Mouse (Mus musculus): ENCODE measurements around the gene Slc12a4. TPM values are rescaled to one million over a fixed set of nuclear protein-coding genes. Genes with fewer than 3 reads are reported as not detected.
"Not testable (repeated sequence)": the region's sequence is repeated elsewhere in the genome, so short reads cannot be mapped to it uniquely, and the experiment has no call there.

Gene Slc12a4
- 6.8 and 8.0 TPM in 2 replicates for polyA plus RNA-seq (2015; fragmentation: Nextera tagmentation; extraction: Ambion mirVana)

GRCm38 (mm10) chr8:105965905-105966341 lies at the start of gene Slc12a4:
TSS of gene Slc12a4 (minus strand) at chr8:105966097.
- Histone ChIP-seq H3K27me3 (replicated peaks; ENCODE audit: control insufficient read depth, insufficient read depth, low read length) (peaks cover 8% of the 10 kb centered on the region; the same call in 1 of the 2 replicates), H3K9ac (ENCODE audit: low read depth, low read length) (peak within 1 kb of the TSS; percentile 58), H3K9me3 (ENCODE audit: control insufficient read depth) (no peaks in the 10 kb centered on the region), H3K36me3 (ENCODE audit: control insufficient read depth, insufficient read depth) (no peaks in the 10 kb centered on the region), H3K4me1 (replicated peaks; ENCODE audit: control insufficient read depth, insufficient read depth, low read length) (no peaks in the 10 kb centered on the region), H3K4me2 (replicated peaks; ENCODE audit: low read depth) (peak within 1 kb of the TSS; percentile 80), H3K4me3 (ENCODE audit: low read depth, low read length) (peak within 1 kb of the TSS; percentile 62), H3K27ac (ENCODE audit: low read depth, low read length) (peak within 1 kb of the TSS; percentile 74)
- WGBS = under 1% methylated on average over 41 of the region's 47 CpGs
- peak; percentile 69 for ATAC-seq
- no peak for TF ChIP-seq CTCF (IDR thresholded peaks at IDR 0.05; ENCODE audit: low read depth)

GRCm38 (mm10) chr8:106012203-106012602 lies 46.3 kb upstream of the Slc12a4 start:
- not testable (repeated sequence) for H3K4me1 ChIP-seq (replicated peaks; ENCODE audit: control insufficient read depth, insufficient read depth, low read length); H3K9ac ChIP-seq (ENCODE audit: low read depth, low read length); ATAC-seq; H3K9me3 ChIP-seq (ENCODE audit: control insufficient read depth); H3K36me3 ChIP-seq (ENCODE audit: control insufficient read depth, insufficient read depth); H3K27me3 ChIP-seq (replicated peaks; ENCODE audit: control insufficient read depth, insufficient read depth, low read length)
- H3K4me3 ChIP-seq (ENCODE audit: low read depth, low read length) = peak overlapping the region; percentile 90; the same call in 1 of the 2 replicates
- WGBS = 75% methylated on average over 8 of the region's 8 CpGs
- peak overlapping the region; percentile 96 for H3K4me2 ChIP-seq (replicated peaks; ENCODE audit: low read depth)
- H3K27ac ChIP-seq (ENCODE audit: low read depth, low read length) = peak overlapping the region; percentile 74; the same call in 1 of the 2 replicates

- peak within 1 kb of the TSS; percentile 96 for H3K4me2 ChIP-seq (replicated peaks; ENCODE audit: low read depth)
- no peaks in the 10 kb centered on the region for H3K9me3 ChIP-seq (ENCODE audit: control insufficient read depth)
- H3K36me3 ChIP-seq (ENCODE audit: control insufficient read depth, insufficient read depth) = peaks cover 6% of the 10 kb centered on the region; the same call in 1 of the 2 replicates
- ATAC-seq = peak; percentile 75
- no peaks in the 10 kb centered on the region for H3K27me3 ChIP-seq (replicated peaks; ENCODE audit: control insufficient read depth, insufficient read depth, low read length)
- peak within 1 kb of the TSS; percentile 90 for H3K4me3 ChIP-seq (ENCODE audit: low read depth, low read length)
- peak within 1 kb of the TSS; percentile 91 for H3K9ac ChIP-seq (ENCODE audit: low read depth, low read length)
- 1% methylated on average over 6 of the region's 6 CpGs for WGBS
- no peak for TF ChIP-seq CTCF (IDR thresholded peaks at IDR 0.05; ENCODE audit: low read depth)
- peaks cover 5% of the 10 kb centered on the region; the same call in 1 of the 2 replicates for H3K4me1 ChIP-seq (replicated peaks; ENCODE audit: control insufficient read depth, insufficient read depth, low read length)
- peak within 1 kb of the TSS; percentile 74 for H3K27ac ChIP-seq (ENCODE audit: low read depth, low read length)
Measured at GRCm38 (mm10) chr8:106011643-106011986, 45.7 kb upstream of the Slc12a4 start, which contains the start of gene Ddx28. TSS of gene Ddx28 (minus strand) at chr8:106011882.

GRCm38 (mm10) chr8:106010748-106011642 lies 45.1 kb upstream of the Slc12a4 start:
- Histone ChIP-seq H3K4me1 (replicated peaks; ENCODE audit: control insufficient read depth, insufficient read depth, low read length) (peaks cover 5% of the 10 kb centered on the region; the same call in 1 of the 2 replicates), H3K9ac (ENCODE audit: low read depth, low read length) (peak overlapping the region; percentile 91), H3K9me3 (ENCODE audit: control insufficient read depth) (no peaks in the 10 kb centered on the region), H3K4me2 (replicated peaks; ENCODE audit: low read depth) (peak overlapping the region; percentile 96), H3K4me3 (ENCODE audit: low read depth, low read length) (peak overlapping the region; percentile 90), H3K27me3 (replicated peaks; ENCODE audit: control insufficient read depth, insufficient read depth, low read length) (no peaks in the 10 kb centered on the region), H3K27ac (ENCODE audit: low read depth, low read length) (peak overlapping the region; percentile 74), H3K36me3 (ENCODE audit: control insufficient read depth, insufficient read depth) (peaks cover 4% of the 10 kb centered on the region; the same call in 1 of the 2 replicates)
- ATAC-seq = peak; percentile 96
- peak; percentile 29 for TF ChIP-seq CTCF (IDR thresholded peaks at IDR 0.05; ENCODE audit: low read depth)
- under 1% methylated on average over 74 of the region's 74 CpGs for WGBS

- not testable (repeated sequence) for H3K27me3 ChIP-seq (replicated peaks; ENCODE audit: control insufficient read depth, insufficient read depth, low read length); H3K9ac ChIP-seq (ENCODE audit: low read depth, low read length); H3K36me3 ChIP-seq (ENCODE audit: control insufficient read depth, insufficient read depth); H3K27ac ChIP-seq (ENCODE audit: low read depth, low read length); H3K4me3 ChIP-seq (ENCODE audit: low read depth, low read length); H3K4me1 ChIP-seq (replicated peaks; ENCODE audit: control insufficient read depth, insufficient read depth, low read length); H3K4me2 ChIP-seq (replicated peaks; ENCODE audit: low read depth); ATAC-seq; H3K9me3 ChIP-seq (ENCODE audit: control insufficient read depth)
- 72% methylated on average over 3 of the region's 3 CpGs for WGBS
- peak; percentile 21; the same call in 1 of the 2 replicates for TF ChIP-seq CTCF (IDR thresholded peaks at IDR 0.05; ENCODE audit: low read depth)
Measured at GRCm38 (mm10) chr8:106007891-106008290, 42.0 kb upstream of the Slc12a4 start.

GRCm38 (mm10) chr8:106007135-106007534 lies 41.2 kb upstream of the Slc12a4 start:
- H3K4me1 ChIP-seq (replicated peaks; ENCODE audit: control insufficient read depth, insufficient read depth, low read length) = peaks cover 5% of the 10 kb centered on the region; the same call in 1 of the 2 replicates
- no peak overlapping the region for H3K27ac ChIP-seq (ENCODE audit: low read depth, low read length)
- WGBS = 60% methylated on average over 3 of the region's 3 CpGs
- no peak overlapping the region for H3K9ac ChIP-seq (ENCODE audit: low read depth, low read length)
- ATAC-seq = no peak
- H3K9me3 ChIP-seq (ENCODE audit: control insufficient read depth) = no peaks in the 10 kb centered on the region
- H3K36me3 ChIP-seq (ENCODE audit: control insufficient read depth, insufficient read depth) = no peaks in the 10 kb centered on the region
- no peak overlapping the region for H3K4me2 ChIP-seq (replicated peaks; ENCODE audit: low read depth)
- TF ChIP-seq CTCF (IDR thresholded peaks at IDR 0.05; ENCODE audit: low read depth) = no peak
- H3K27me3 ChIP-seq (replicated peaks; ENCODE audit: control insufficient read depth, insufficient read depth, low read length) = no peaks in the 10 kb centered on the region
- H3K4me3 ChIP-seq (ENCODE audit: low read depth, low read length) = no peak overlapping the region
